Mouse (Mus musculus) liver, postnatal 0 days (tissue): ENCODE data around the gene Sfswap.
A peak's percentile ranks its signal among the peaks of the same experiment; 100 is the strongest.
"Not testable (repeated sequence)": the region's sequence is repeated elsewhere in the genome, so short reads cannot be mapped to it uniquely, and the experiment has no call there.

Experiments
- CTCF ChIP-seq: sonication (generic); IDR thresholded peaks from 2 replicates; pipeline ENCODE4 v1.5.1; 2016; ENCODE audit warnings: antibody characterized with exemption, low read depth
- EP300 ChIP-seq: IDR thresholded peaks from 2 replicates; pipeline ENCODE4 v1.6.1; 2016; ENCODE audit warnings: antibody characterized with exemption, low read depth, mild to moderate bottlenecking

DNA sequence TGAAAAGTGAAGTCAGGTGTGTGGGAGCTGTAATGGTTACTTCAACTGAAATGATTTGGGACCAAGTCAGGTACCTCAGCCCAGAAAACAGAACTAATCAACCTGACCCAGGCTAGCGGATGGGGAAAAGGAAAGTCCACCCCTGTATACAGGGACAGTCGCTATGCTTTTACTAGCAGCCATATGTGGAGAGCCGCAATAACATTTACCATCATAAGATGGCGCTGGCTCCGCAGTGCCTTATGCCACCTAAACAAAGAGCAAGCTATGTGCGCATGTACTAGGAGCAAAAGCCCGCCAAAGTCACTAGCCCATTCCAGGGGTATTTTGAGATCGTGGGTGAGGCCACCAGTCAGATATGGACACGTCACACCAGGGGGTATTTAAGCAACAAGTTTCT is 119.6 kb downstream of the Sfswap start:
- TF ChIP-seq EP300 = not testable (repeated sequence)
- TF ChIP-seq CTCF = peak; percentile 43
